Mouse (Mus musculus): ENCODE measurements around the gene Gcnt1. TPM values are rescaled to one million over a fixed set of nuclear protein-coding genes. Genes with fewer than 3 reads are reported as not detected.

Gcnt1 gene
- polyA plus RNA-seq, 1 experiment from 2014 or later, result 0.27 TPM

- no peaks in the 10 kb centered on the region for H3K4me1 ChIP-seq (ENCODE audit: control insufficient read depth, insufficient read depth, low read length)
- H3K27me3 ChIP-seq (ENCODE audit: control insufficient read depth, insufficient read depth, low read length), result peaks cover 3% of the 10 kb centered on the region; the same call in 1 of the 2 replicates
- no peak for ATAC-seq (ENCODE audit: low read depth)
- no peak overlapping the region for H3K4me2 ChIP-seq (ENCODE audit: low read depth, low read length)
- H3K27ac ChIP-seq (ENCODE audit: low read depth, low read length), result no peak overlapping the region
- no peaks in the 10 kb centered on the region for H3K36me3 ChIP-seq (ENCODE audit: control insufficient read depth, insufficient read depth, low read length)
- H3K4me3 ChIP-seq (ENCODE audit: low read depth, low read length), result no peak overlapping the region
- 42% methylated on average over 3 of the region's 3 CpGs for whole genome bisulfite sequencing
- H3K9ac ChIP-seq (replicated peaks; ENCODE audit: low read depth, low read length), result no peak overlapping the region
- H3K9me3 ChIP-seq (ENCODE audit: control insufficient read depth, low read length), result no peaks in the 10 kb centered on the region
These were observed 15.3 kb downstream of the Gcnt1 start for GRCm38 (mm10) chr19:17357391-17357790.

GRCm38 (mm10) chr19:17356932-17357331, 15.7 kb downstream of the Gcnt1 start:
- WGBS, result 73% methylated on average over 6 of the region's 6 CpGs
- H3K9me3 ChIP-seq (ENCODE audit: control insufficient read depth, low read length), result no peaks in the 10 kb centered on the region

GRCm38 (mm10) chr19:17355950-17356867, 16.4 kb downstream of the Gcnt1 start:
- ATAC-seq (ENCODE audit: low read depth), result peak; percentile 49; the same call in 1 of the 2 replicates
- H3K9ac ChIP-seq (replicated peaks; ENCODE audit: low read depth, low read length), result no peak overlapping the region; the same call in 1 of the 2 replicates
- peak overlapping the region; percentile 25 for H3K4me3 ChIP-seq (ENCODE audit: low read depth, low read length)
- H3K4me1 ChIP-seq (ENCODE audit: control insufficient read depth, insufficient read depth, low read length), result no peaks in the 10 kb centered on the region
- WGBS, result 2% methylated on average over 50 of the region's 50 CpGs
- peak overlapping the region; percentile 56 for H3K4me2 ChIP-seq (ENCODE audit: low read depth, low read length)
- H3K27me3 ChIP-seq (ENCODE audit: control insufficient read depth, insufficient read depth, low read length), result peaks cover 3% of the 10 kb centered on the region; the same call in 1 of the 2 replicates
- no peak overlapping the region for H3K27ac ChIP-seq (ENCODE audit: low read depth, low read length)
- H3K9me3 ChIP-seq (ENCODE audit: control insufficient read depth, low read length), result no peaks in the 10 kb centered on the region
- no peaks in the 10 kb centered on the region for H3K36me3 ChIP-seq (ENCODE audit: control insufficient read depth, insufficient read depth, low read length)

More at GRCm38 (mm10) chr19:17356932-17357331, 15.7 kb downstream of the Gcnt1 start:
- H3K36me3 ChIP-seq (ENCODE audit: control insufficient read depth, insufficient read depth, low read length), result no peaks in the 10 kb centered on the region
- no peak overlapping the region for H3K27ac ChIP-seq (ENCODE audit: low read depth, low read length)
- no peak overlapping the region for H3K4me3 ChIP-seq (ENCODE audit: low read depth, low read length)
- no peaks in the 10 kb centered on the region for H3K4me1 ChIP-seq (ENCODE audit: control insufficient read depth, insufficient read depth, low read length)
- H3K4me2 ChIP-seq (ENCODE audit: low read depth, low read length), result no peak overlapping the region
- peaks cover 3% of the 10 kb centered on the region; the same call in 1 of the 2 replicates for H3K27me3 ChIP-seq (ENCODE audit: control insufficient read depth, insufficient read depth, low read length)
- no peak for ATAC-seq (ENCODE audit: low read depth)
- H3K9ac ChIP-seq (replicated peaks; ENCODE audit: low read depth, low read length), result no peak overlapping the region

GRCm38 (mm10) chr19:17355361-17355760, 17.3 kb downstream of the Gcnt1 start:
- peaks cover 3% of the 10 kb centered on the region; the same call in 1 of the 2 replicates for H3K27me3 ChIP-seq (ENCODE audit: control insufficient read depth, insufficient read depth, low read length)
- no peak overlapping the region for H3K4me2 ChIP-seq (ENCODE audit: low read depth, low read length)
- no peak overlapping the region for H3K9ac ChIP-seq (replicated peaks; ENCODE audit: low read depth, low read length)
- no peaks in the 10 kb centered on the region for H3K9me3 ChIP-seq (ENCODE audit: control insufficient read depth, low read length)
- H3K36me3 ChIP-seq (ENCODE audit: control insufficient read depth, insufficient read depth, low read length), result no peaks in the 10 kb centered on the region
- no peak for ATAC-seq (ENCODE audit: low read depth)
- 52% methylated on average over 4 of the region's 4 CpGs for WGBS
- no peaks in the 10 kb centered on the region for H3K4me1 ChIP-seq (ENCODE audit: control insufficient read depth, insufficient read depth, low read length)
- H3K27ac ChIP-seq (ENCODE audit: low read depth, low read length), result no peak overlapping the region
- no peak overlapping the region for H3K4me3 ChIP-seq (ENCODE audit: low read depth, low read length)

- no peak for ATAC-seq (ENCODE audit: low read depth)
- H3K9ac ChIP-seq (replicated peaks; ENCODE audit: low read depth, low read length), result no peak overlapping the region
- H3K4me2 ChIP-seq (ENCODE audit: low read depth, low read length), result no peak overlapping the region
These were observed 17.8 kb downstream of the Gcnt1 start for GRCm38 (mm10) chr19:17354797-17355196.

GRCm38 (mm10) chr19:17354362-17354761, 18.3 kb downstream of the Gcnt1 start:
- H3K27ac ChIP-seq (ENCODE audit: low read depth, low read length), result no peak overlapping the region
- H3K9me3 ChIP-seq (ENCODE audit: control insufficient read depth, low read length), result no peaks in the 10 kb centered on the region
- H3K4me1 ChIP-seq (ENCODE audit: control insufficient read depth, insufficient read depth, low read length), result no peaks in the 10 kb centered on the region
- no peak overlapping the region for H3K4me2 ChIP-seq (ENCODE audit: low read depth, low read length)
- no peak overlapping the region for H3K4me3 ChIP-seq (ENCODE audit: low read depth, low read length)
- H3K9ac ChIP-seq (replicated peaks; ENCODE audit: low read depth, low read length), result no peak overlapping the region
- 82% methylated on average over 4 of the region's 4 CpGs for WGBS
- H3K27me3 ChIP-seq (ENCODE audit: control insufficient read depth, insufficient read depth, low read length), result peaks cover 3% of the 10 kb centered on the region; the same call in 1 of the 2 replicates
- no peaks in the 10 kb centered on the region for H3K36me3 ChIP-seq (ENCODE audit: control insufficient read depth, insufficient read depth, low read length)
- no peak for ATAC-seq (ENCODE audit: low read depth)

More at GRCm38 (mm10) chr19:17354797-17355196, 17.8 kb downstream of the Gcnt1 start:
- H3K27ac ChIP-seq (ENCODE audit: low read depth, low read length), result no peak overlapping the region
- no peaks in the 10 kb centered on the region for H3K36me3 ChIP-seq (ENCODE audit: control insufficient read depth, insufficient read depth, low read length)
- no peaks in the 10 kb centered on the region for H3K9me3 ChIP-seq (ENCODE audit: control insufficient read depth, low read length)
- peaks cover 3% of the 10 kb centered on the region; the same call in 1 of the 2 replicates for H3K27me3 ChIP-seq (ENCODE audit: control insufficient read depth, insufficient read depth, low read length)
- no peak overlapping the region for H3K4me3 ChIP-seq (ENCODE audit: low read depth, low read length)
- no peaks in the 10 kb centered on the region for H3K4me1 ChIP-seq (ENCODE audit: control insufficient read depth, insufficient read depth, low read length)
- WGBS, result 72% methylated on average over 4 of the region's 4 CpGs

- peaks cover 3% of the 10 kb centered on the region; the same call in 1 of the 2 replicates for H3K27me3 ChIP-seq (ENCODE audit: control insufficient read depth, insufficient read depth, low read length)
- no peak for ATAC-seq (ENCODE audit: low read depth)
- no peak overlapping the region for H3K4me2 ChIP-seq (ENCODE audit: low read depth, low read length)
- no peak overlapping the region for H3K27ac ChIP-seq (ENCODE audit: low read depth, low read length)
- no peak overlapping the region for H3K4me3 ChIP-seq (ENCODE audit: low read depth, low read length)
- 85% methylated on average over 8 of the region's 8 CpGs for WGBS
- H3K4me1 ChIP-seq (ENCODE audit: control insufficient read depth, insufficient read depth, low read length), result no peaks in the 10 kb centered on the region
- no peak overlapping the region for H3K9ac ChIP-seq (replicated peaks; ENCODE audit: low read depth, low read length)
- H3K36me3 ChIP-seq (ENCODE audit: control insufficient read depth, insufficient read depth, low read length), result no peaks in the 10 kb centered on the region
- H3K9me3 ChIP-seq (ENCODE audit: control insufficient read depth, low read length), result no peaks in the 10 kb centered on the region
These were observed 18.9 kb downstream of the Gcnt1 start for GRCm38 (mm10) chr19:17353727-17354126.

- Histone ChIP-seq H3K9me3 (ENCODE audit: control insufficient read depth, low read length) (no peaks in the 10 kb centered on the region), H3K4me2 (ENCODE audit: low read depth, low read length) (no peak overlapping the region), H3K27ac (ENCODE audit: low read depth, low read length) (no peak overlapping the region), H3K4me3 (ENCODE audit: low read depth, low read length) (no peak overlapping the region), H3K36me3 (ENCODE audit: control insufficient read depth, insufficient read depth, low read length) (no peaks in the 10 kb centered on the region), H3K9ac (replicated peaks; ENCODE audit: low read depth, low read length) (no peak overlapping the region), H3K4me1 (ENCODE audit: control insufficient read depth, insufficient read depth, low read length) (no peaks in the 10 kb centered on the region), H3K27me3 (ENCODE audit: control insufficient read depth, insufficient read depth, low read length) (no peaks in the 10 kb centered on the region)
- 97% methylated on average over 2 of the region's 2 CpGs for WGBS
- no peak for ATAC-seq (ENCODE audit: low read depth)
These were observed 24.8 kb downstream of the Gcnt1 start for GRCm38 (mm10) chr19:17347852-17348251.

Data from neural tube, embryonic 14.5 days (tissue).